27 mouse cellular contexts compared by ENCODE assay signal in the genomic region with DNA sequence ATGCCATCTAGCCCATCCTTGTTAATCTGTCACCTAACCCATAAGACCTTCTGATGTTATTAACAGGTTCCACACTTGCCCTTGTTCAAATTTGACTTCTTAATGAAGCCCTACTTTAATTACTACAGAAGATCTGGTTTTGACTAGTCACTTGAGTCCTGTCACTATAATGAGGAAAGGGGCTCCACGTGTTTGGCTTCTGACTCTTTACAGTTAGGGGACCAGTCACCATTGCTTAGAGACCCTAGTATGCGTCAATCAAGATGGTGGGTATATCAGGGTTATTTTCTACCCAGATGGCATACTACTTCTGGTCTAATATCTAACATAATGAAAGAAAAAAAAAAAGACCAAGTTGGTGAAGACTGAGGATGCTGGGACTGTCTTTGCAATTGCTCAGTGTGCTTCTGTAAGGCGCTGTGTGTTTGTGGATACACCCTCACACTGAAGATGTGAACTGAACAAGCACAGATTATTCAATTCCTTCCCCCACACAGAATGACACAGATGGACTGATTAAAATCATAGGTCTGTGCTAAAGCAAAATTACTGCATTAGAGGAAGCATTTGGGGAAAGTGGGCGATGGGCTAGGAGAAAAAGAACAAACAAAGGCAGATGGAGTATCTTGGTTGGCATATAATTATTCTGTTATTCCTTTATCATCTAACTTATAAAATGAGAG.
DNase-seq lines count a peak whose midpoint lies in the region; ATAC-seq and TF ChIP-seq lines count a peak whose summit lies in the region.
"Had no signal": no experiment of that assay in that cellular context is flagged by ENCODE, and none has a peak within 500 bp of the region (broad histone marks: within the 10 kb centered on the region; RNA-seq: fewer than 3 reads in every experiment).

No protein-coding gene starts in this region.

- no peaks in the 10 kb centered on the region for H3K9me3 ChIP-seq in forebrain, embryonic 15.5 days
- no peaks in the 10 kb centered on the region for H3K9me3 ChIP-seq in forebrain, embryonic 11.5 days (ENCODE audit: control insufficient read depth, low read length)
- H3K9me3 ChIP-seq: embryonic facial prominence, embryonic 10.5 days; heart, embryonic 10.5 days; limb, embryonic 10.5 days; liver, embryonic 15.5 days; lung, embryonic 15.5 days; midbrain, embryonic 10.5 days; neural tube, embryonic 13.5 days had no signal

- 60% methylated on average over 4 of the region's 4 CpGs for whole genome bisulfite sequencing in forebrain, embryonic 15.5 days
- 89% methylated on average over 4 of the region's 4 CpGs for WGBS in forebrain, embryonic 11.5 days

- H3K27ac ChIP-seq in forebrain, embryonic 15.5 days (replicated peaks) = peak overlapping the region; percentile 60
- no peak overlapping the region for H3K27ac ChIP-seq in forebrain, embryonic 11.5 days (ENCODE audit: low read depth, low read length)
- peak overlapping the region; percentile 71; the same call in 1 of the 2 replicates for H3K27ac ChIP-seq in cortical plate, adult 2 months (ENCODE audit: insufficient read depth, low read length)
- H3K27ac ChIP-seq: embryonic facial prominence, embryonic 10.5 days; heart, embryonic 10.5 days; hindbrain, embryonic 14.5 days; limb, embryonic 10.5 days; liver, embryonic 15.5 days; lung, embryonic 15.5 days; macrophage; midbrain, embryonic 10.5 days; neural tube, embryonic 13.5 days had no signal

- no peaks in the 10 kb centered on the region for H3K27me3 ChIP-seq in forebrain, embryonic 15.5 days
- H3K27me3 ChIP-seq in forebrain, embryonic 11.5 days (ENCODE audit: control insufficient read depth, insufficient read depth, low read length) = no peaks in the 10 kb centered on the region
- H3K27me3 ChIP-seq: liver, embryonic 15.5 days; lung, embryonic 15.5 days; neural tube, embryonic 13.5 days had no signal

- no peaks in the 10 kb centered on the region for H3K36me3 ChIP-seq in forebrain, embryonic 15.5 days
- no peaks in the 10 kb centered on the region for H3K36me3 ChIP-seq in forebrain, embryonic 11.5 days (ENCODE audit: control insufficient read depth, insufficient read depth, low read length)
- H3K36me3 ChIP-seq: embryonic facial prominence, embryonic 10.5 days; heart, embryonic 10.5 days; limb, embryonic 10.5 days; liver, embryonic 15.5 days; lung, embryonic 15.5 days; midbrain, embryonic 10.5 days; neural tube, embryonic 13.5 days had no signal

- H3K4me1 ChIP-seq in forebrain, embryonic 15.5 days = 0 out of 2 replicates have a peak, but pooled peaks cover 6% of the 10 kb centered on the region
- no peaks in the 10 kb centered on the region for H3K4me1 ChIP-seq in forebrain, embryonic 11.5 days (replicated peaks; ENCODE audit: control insufficient read depth, insufficient read depth, low read length)
- peaks cover 9% of the 10 kb centered on the region; the same call in 1 of the 2 replicates for H3K4me1 ChIP-seq in cortical plate, adult 2 months (ENCODE audit: control insufficient read depth, insufficient read depth, low read length)
- H3K4me1 ChIP-seq: embryonic facial prominence, embryonic 10.5 days; heart, embryonic 10.5 days; limb, embryonic 10.5 days; liver, embryonic 15.5 days; lung, embryonic 15.5 days; midbrain, embryonic 10.5 days; neural tube, embryonic 13.5 days had no signal

- TF ChIP-seq POLR2A in cortical plate, adult 2 months (IDR thresholded peaks at IDR 0.05; ENCODE audit: extremely low read depth, insufficient read depth, low read length) = no peak

- no peak overlapping the region for H3K9ac ChIP-seq in forebrain, embryonic 15.5 days (replicated peaks)
- no peak overlapping the region for H3K9ac ChIP-seq in forebrain, embryonic 11.5 days (ENCODE audit: low read length)
- H3K9ac ChIP-seq: hindbrain, embryonic 14.5 days; liver, embryonic 15.5 days; lung, embryonic 15.5 days; neural tube, embryonic 13.5 days had no signal

- ATAC-seq in forebrain, embryonic 15.5 days (replicated peaks) = peak; percentile 84
- ATAC-seq in forebrain, embryonic 11.5 days (replicated peaks; ENCODE audit: low FRiP score) = no peak
- ATAC-seq: CD4-positive, CD25-positive, alpha-beta regulatory T cell, adult 4 months; midbrain, embryonic 16.5 days had no signal

- no peak overlapping the region for H3K4me2 ChIP-seq in forebrain, embryonic 15.5 days (replicated peaks)
- no peak overlapping the region for H3K4me2 ChIP-seq in forebrain, embryonic 11.5 days (ENCODE audit: low read depth, low read length, severe bottlenecking)
- H3K4me2 ChIP-seq: hindbrain, embryonic 14.5 days; liver, embryonic 15.5 days; lung, embryonic 15.5 days; neural tube, embryonic 13.5 days had no signal

- TF ChIP-seq CTCF in cortical plate, adult 2 months (IDR thresholded peaks at IDR 0.05; ENCODE audit: extremely low read depth, insufficient read depth, low read length) = no peak

- no peak for DNase-seq in forebrain, embryonic 11.5 days (ENCODE audit: low spot score)
- DNase-seq in left cerebral cortex, postnatal 14 days (ENCODE audit: low spot score in 2 of 2) = peak; percentile 26 to 34
- DNase-seq in left cerebral cortex, postnatal 36 days (ENCODE audit: low spot score in 2 of 2) = no peak
- DNase-seq in layer of hippocampus, adult 9-11 months = peak; percentile 91
- no peak for DNase-seq in urinary bladder, adult 2 months (ENCODE audit: low spot score)
- DNase-seq: adrenal gland, postnatal 25 days; cerebellum, adult 11 months; cerebellum, adult 9-11 months; gastrocnemius, postnatal 10 days; heart, postnatal 4 days; kidney, adult 8-10 months; kidney, postnatal 10 days; liver had no signal

- intact Hi-C loops in left cerebral cortex, postnatal 14 days (cut with DNase I) = no loop called here
- intact Hi-C loops in left cerebral cortex, postnatal 36 days (cut with DNase I) = no loop called here

- no peak overlapping the region for H3K4me3 ChIP-seq in forebrain, embryonic 15.5 days
- no peak overlapping the region for H3K4me3 ChIP-seq in forebrain, embryonic 11.5 days (ENCODE audit: low read depth, low read length)
- H3K4me3 ChIP-seq in cortical plate, adult 2 months (ENCODE audit: insufficient read depth, low read length) = no peak overlapping the region
- H3K4me3 ChIP-seq: embryonic facial prominence, embryonic 10.5 days; heart, embryonic 10.5 days; limb, embryonic 10.5 days; liver, embryonic 15.5 days; lung, embryonic 15.5 days; midbrain, embryonic 10.5 days; myocyte; neural tube, embryonic 13.5 days had no signal

Comparison
In these comparisons a context has a peak if more than half of its experiments do, and no peak if none do; other contexts are left out.
1. DNase-seq: peak in left cerebral cortex, postnatal 14 days (2 of 2) and layer of hippocampus, adult 9-11 months (single experiment); none in forebrain, embryonic 11.5 days (single experiment), left cerebral cortex, postnatal 36 days (0 of 2) and urinary bladder, adult 2 months (single experiment).